Mouse (Mus musculus): Measurements from ENCODE around the gene Apoh. TPM values are rescaled to one million over a fixed set of nuclear protein-coding genes. Genes with fewer than 3 reads are reported as not detected.

Gene Apoh
- total RNA-seq (2021), result under 1 TPM; 0.28 to 0.42 TPM

DNA sequence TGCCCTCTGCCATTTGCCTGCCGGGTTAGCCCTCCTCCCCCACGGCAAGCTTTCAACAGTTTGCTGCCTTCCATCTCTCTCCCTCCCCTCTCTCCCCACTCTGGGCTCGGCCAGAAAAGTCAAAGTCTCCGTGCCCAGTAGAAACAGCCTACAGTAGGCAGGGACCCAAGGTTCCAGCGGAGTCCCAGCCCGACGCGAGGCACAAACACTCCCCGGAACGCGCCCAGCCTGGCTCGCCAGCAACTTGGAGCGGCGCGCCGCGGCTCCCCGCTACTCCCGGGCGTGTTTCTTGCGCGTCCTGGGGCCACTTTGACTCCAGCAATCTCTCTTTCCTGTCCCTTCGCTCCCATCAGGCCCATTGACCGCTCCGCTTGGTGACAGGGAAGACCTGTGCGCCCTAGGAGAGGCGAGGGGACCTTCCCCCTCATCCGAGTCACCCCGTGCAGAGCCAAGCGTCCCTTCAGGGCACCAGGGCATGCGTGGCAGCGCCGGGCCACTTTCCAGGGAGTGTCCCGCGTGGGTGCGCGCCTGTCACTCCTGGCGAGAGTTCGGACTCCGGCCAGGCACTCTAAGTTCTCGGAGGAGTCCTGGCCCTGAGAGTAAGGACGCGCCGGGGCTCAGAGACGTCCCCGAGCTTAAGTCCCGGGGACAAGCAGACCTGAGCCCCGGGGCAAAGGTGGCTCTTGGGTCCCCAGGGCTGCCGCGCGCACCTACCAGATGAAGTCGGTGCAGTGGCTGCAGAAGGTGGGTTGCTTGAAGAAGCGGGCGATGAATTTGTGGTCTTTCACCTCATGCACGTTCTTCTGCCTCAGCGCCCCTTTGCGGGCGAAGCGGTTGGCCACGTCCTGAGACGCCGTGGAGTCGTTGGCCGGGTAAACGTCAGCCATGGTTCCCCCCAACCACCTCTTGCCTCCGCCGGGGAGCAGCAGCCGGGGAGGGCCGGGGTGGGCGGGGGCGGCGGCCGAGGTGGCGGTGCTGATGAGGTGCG, at the start of gene Apoh:
Gene Apoh (plus strand): TSS at position 574 of the 988 bp plus-strand sequence.
- intact Hi-C loops (cut with DNase I), result loop anchor here (5.0 kb wide), 3 partner anchors 76 to 206 kb away; no protein-coding TSS in a partner anchor
- peak; percentile 39 for DNase-seq (ENCODE audit: low spot score)

DNA sequence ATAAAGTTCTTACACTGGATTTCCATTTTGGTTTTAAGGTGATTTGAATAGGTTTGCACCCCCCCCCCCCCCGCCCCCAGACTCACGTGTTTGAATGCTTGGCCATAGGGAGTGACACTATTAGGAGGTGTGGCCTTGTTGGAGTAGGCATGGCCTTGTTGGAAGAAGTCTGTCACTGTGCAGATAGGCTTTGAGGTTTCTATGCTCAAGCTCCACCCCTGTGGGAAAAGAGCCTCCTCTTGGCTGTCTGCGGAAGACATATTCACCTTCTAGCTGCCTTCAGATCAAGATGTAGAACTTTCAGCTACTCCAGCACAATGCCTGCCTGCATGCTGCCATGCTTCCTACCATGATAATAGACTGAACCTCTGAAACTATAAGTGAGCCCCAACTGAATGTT, 49.3 kb upstream of the Apoh start:
- intact Hi-C loops (cut with DNase I), result no loop called here
- no peak for DNase-seq (ENCODE audit: low spot score)

DNA sequence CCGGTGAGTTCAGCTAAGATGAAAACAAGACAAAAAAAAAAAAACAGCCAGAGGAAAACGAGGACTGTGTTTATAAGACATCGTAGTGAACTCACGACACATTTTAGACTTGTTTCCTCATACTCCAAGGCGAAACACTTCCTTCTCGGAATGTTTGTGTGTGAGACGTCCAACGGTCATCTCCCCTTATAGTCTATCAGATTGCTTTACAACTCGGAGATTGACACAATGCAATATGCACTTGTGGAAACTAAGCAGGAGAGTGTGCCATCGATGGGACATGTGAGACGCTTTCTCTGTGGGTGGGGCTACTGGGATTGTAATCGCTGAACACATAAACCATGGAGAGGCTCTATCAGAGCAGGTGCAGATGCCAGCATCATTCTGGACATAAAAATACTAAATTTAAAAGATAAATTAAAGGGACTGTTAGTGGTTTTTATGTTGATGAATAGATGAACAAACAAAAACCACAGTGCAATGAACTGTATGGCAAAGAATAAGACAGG, 48.8 kb upstream of the Apoh start:
- intact Hi-C loops (cut with DNase I), result no loop called here
- no peak for DNase-seq (ENCODE audit: low spot score)

DNA sequence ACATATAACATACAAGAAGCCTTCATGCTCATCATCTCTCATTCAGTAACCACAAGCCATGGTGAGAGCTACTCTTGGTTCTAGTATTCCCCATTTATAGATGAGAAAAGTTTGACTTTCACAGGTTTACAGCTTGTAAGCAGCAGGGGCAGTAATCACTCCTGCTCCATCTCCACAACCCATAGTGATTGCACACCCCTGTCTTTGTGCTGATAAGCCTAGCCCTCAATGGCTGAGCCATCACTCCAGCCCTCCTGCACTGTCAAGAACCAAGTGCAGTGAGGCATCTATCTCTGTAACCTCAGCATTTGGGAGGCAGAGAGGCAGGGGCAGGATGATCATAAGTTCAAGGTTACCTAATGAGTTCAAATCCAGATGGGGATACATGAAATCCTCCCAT, 47.8 kb upstream of the Apoh start:
- no peak for DNase-seq (ENCODE audit: low spot score)
- intact Hi-C loops (cut with DNase I), result no loop called here

DNA sequence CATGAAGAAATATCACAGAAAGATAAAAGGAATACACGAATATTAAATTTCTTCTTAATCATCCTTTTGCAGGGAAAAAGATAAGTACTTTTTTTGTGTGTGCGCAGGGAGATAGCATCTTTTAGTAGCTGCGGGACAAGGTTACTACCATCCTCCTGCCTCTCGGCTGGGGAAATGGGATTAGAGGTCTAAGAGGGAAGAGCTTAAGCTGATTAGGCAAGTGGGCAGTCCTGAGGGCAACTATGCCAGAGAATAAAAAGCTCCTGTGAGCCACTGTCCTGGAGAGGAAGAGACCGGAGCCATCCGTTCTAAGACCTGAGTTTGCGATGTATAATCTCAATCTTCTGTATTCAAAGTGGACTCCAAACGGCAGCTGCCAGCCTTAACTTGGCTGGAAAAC, 45.2 kb upstream of the Apoh start:
- intact Hi-C loops (cut with DNase I), result no loop called here
- DNase-seq (ENCODE audit: low spot score), result no peak

DNA sequence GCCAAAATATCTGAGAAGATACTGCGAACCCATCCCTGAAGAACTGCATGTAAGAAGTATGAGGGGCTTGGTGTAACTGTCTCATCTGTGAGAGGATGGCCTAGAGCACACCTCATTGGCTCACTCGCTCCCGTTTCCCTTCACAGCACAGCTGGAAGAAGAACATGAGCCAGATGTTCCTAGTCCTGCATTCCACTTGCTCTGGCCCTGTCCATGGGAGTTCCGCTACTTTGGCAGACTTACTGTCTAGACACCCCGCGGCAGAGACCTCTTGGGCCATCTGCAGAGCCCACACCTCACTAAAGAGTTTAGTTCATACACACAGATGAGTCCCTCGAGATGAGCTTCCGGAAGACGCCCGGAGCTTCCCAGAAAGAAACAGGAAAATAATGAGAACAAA, 43.2 kb upstream of the Apoh start:
- peak; percentile 26 for DNase-seq (ENCODE audit: low spot score)
- intact Hi-C loops (cut with DNase I), result no loop called here

GRCm38 (mm10) chr11:108300443-108300842, 42.7 kb upstream of the Apoh start:
- no peak for DNase-seq (ENCODE audit: low spot score)
- intact Hi-C loops (cut with DNase I), result no loop called here

- intact Hi-C loops (cut with DNase I), result no loop called here
Observed at GRCm38 (mm10) chr11:108301036-108301435, 42.1 kb upstream of the Apoh start.

DNA sequence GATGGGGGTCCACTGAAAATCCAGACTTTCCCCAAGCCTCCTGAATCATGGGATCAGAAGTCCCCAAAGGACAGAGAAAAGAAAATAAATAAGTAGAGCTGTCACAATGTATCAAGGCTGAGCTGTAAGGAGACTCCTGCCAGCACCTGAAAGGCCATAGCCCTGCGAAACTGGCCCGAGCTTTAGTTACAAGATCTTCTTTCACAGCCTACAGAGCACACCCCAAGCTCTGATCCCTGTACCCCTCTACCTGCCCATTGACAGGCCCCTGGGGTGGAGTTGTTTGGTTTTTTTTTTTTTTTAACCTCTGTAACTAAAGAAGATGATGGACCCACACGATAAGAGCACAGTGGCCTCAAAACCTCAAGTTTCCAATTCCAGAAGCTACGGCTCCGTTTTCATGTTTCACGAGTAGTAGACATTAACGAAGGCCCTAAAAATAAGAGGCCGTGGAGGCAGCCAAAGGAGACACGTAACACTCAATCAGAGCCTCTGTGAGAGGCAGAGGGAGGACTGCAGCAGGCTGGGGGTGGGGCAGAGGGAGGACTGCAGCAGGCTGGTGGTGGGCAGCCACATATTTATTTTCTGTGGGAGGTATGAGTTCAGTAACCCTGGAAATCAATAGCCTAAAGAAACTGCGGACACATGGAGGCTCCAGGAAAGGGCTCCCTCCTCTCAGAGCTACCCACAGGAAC, 41.2 kb upstream of the Apoh start:
- intact Hi-C loops (cut with DNase I), result no loop called here
- DNase-seq (ENCODE audit: low spot score), result no peak

More at GRCm38 (mm10) chr11:108301036-108301435, 42.1 kb upstream of the Apoh start:
- no peak for DNase-seq (ENCODE audit: low spot score)

DNA sequence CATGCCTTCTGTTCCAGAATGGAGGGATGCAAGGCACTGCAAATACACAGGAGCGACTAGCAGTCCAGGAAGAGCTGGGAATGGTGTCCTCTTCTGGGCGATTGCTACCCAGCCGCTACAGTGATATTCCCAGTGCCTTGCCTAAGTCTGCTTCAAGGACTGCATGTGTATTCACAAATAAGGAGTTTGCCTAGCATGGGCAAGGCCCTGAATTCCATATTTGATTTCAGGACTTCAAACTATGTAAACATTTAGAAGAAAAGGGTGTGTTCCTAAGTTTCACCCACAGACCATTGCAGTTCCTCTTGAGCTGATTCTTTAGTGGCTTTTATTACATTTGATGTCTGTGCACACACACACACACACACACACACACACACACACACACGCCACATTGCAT, 39.4 kb upstream of the Apoh start:
- intact Hi-C loops (cut with DNase I), result no loop called here
- DNase-seq (ENCODE audit: low spot score), result no peak

DNA sequence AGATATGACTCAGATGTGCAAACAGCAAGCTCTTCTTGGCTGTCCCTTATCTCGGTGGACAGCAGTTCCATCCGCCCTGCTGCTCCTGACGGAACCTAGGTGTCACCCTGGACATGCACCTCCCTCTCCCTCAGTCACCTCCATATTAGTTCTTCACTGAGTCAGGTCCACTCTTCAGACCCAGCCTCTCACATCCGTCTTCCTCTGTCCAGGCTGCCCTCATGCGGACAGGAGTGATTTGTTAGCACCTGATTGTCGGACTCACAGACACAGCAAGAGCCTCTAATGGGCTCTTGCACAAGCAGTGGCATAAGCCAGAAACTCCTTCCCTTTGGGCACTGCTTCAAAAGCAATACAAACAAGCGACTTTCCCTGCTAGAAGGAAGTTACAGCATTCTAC, 35.9 kb upstream of the Apoh start:
- intact Hi-C loops (cut with DNase I), result no loop called here
- no peak for DNase-seq (ENCODE audit: low spot score)

- no peak for DNase-seq (ENCODE audit: low spot score)
- intact Hi-C loops (cut with DNase I), result no loop called here
Observed at GRCm38 (mm10) chr11:108308253-108308652, 34.9 kb upstream of the Apoh start.

DNA sequence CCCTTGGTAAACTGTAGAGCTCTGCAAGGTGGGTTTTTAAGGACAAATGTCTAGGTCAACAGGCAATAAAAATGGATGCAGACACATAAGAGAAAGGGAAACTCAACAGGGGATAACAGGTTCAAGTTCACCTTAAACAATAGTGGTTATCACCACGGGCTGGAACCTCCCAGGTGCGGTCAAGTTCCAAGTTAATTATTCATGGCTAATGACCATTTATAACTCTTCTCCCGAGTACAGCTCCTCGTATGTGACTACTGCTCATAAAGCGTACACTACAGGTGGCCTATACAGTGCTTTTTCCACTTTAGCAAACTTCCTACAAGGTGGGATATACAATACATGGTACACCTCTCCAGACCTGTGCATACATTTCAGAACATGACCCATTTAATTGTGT, 33.4 kb upstream of the Apoh start:
- no peak for DNase-seq (ENCODE audit: low spot score)
- intact Hi-C loops (cut with DNase I), result no loop called here

- intact Hi-C loops (cut with DNase I), result no loop called here
- no peak for DNase-seq (ENCODE audit: low spot score)
Observed at GRCm38 (mm10) chr11:108311912-108312311, 31.2 kb upstream of the Apoh start.

DNA sequence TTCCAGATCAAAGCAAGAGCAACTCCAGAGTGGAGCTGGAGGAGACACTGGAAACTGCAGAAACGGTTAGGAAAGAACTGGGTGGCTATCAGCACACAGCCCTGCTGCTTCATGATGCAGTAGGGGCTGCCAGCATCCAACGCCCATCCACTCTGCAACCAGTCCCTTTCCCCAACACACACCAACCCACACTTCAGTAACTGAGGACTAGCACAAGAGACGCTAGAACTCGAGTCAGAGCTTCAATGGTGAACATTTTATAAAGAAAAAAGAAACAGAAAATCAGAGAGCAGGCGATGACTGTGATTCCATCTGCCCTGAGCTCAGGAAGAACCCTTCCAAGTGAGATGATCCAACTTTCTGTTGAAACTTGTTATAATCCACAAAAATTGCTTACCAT, 30.6 kb upstream of the Apoh start:
- no peak for DNase-seq (ENCODE audit: low spot score)

DNA sequence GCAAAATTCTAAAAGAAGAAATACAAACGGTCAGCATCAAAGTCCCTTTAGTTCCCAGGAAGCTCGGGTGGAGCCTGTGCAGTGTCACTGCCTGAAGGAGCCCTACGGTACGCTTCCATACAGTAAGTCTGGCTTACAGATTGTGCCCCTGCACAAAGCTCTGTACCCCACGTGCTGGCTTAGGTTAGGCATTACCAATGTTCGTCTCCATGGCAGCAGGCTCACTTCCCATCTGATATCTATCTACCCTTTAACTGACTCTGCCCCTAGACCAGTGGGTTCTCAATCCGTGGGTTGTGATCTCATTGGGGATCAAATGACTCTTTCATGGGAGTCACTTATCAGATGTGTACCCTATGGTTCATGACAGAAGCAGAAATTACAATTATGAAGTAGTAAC, 27.4 kb upstream of the Apoh start:
- no peak for DNase-seq (ENCODE audit: low spot score)
- intact Hi-C loops (cut with DNase I), result no loop called here

More for the DNA sequence above, 30.6 kb upstream of the Apoh start:
- intact Hi-C loops (cut with DNase I), result no loop called here

DNA sequence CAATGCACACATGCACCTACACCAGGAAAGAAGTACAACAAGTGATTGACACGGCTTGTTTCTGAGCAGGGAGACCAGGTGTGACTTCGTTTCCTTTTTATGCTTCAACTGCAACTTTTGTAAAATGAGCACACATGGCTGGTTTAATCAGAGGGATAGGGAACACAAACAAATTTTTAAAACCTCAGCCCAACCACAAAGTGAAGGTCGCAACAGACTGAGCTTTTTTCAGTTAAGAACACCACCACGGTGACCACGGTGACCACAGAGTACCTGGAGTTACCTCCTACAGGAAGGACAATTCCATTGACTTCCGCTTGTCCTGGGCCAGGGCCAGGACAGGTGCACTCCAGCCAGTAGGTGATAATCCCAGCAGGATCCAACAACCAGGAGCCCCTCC, 25.3 kb upstream of the Apoh start:
- no peak for DNase-seq (ENCODE audit: low spot score)
- intact Hi-C loops (cut with DNase I), result no loop called here

- intact Hi-C loops (cut with DNase I), result no loop called here
- DNase-seq (ENCODE audit: low spot score), result no peak
Observed at GRCm38 (mm10) chr11:108319162-108319561, 24.0 kb upstream of the Apoh start.

DNA sequence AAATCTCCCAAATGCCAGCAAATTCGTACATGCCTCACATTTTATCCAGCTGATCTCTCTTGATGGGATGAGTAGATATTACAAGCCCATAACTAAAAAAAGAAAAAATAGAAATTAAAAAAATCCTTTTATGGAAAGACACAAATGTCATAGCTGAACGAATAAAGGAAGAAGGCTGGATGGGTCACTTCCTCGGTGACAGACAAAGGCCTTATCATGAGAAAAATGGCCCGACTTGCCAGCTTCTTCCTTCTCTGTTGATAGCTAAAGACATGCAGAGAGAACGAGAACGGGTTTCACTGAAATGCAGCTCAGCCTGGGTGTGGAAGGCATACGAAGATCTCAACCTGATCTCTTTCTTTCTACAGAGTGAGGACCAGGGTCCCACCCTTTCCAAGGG, 22.6 kb upstream of the Apoh start:
- intact Hi-C loops (cut with DNase I), result no loop called here
- no peak for DNase-seq (ENCODE audit: low spot score)

DNA sequence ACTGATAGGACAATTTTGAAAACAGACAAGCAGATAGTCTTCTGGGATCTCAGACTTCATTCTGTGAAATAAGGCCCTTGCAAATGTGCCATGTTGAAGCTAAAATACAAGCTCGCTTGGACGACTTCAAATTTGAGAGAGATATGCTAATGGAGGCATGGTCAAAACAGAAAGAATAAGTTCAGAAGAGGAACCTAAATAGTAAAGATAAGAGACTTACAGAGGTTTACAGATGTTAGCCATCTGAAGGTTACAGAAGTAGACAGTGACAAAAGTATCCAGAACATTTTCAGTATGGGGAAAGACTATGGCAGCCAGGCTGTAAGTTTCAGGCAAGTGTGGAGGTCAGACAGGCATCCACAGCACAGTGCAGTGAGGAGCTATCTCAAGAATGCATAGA, 21.0 kb upstream of the Apoh start:
- no peak for DNase-seq (ENCODE audit: low spot score)

GRCm38 (mm10) chr11:108325943-108326342, 17.2 kb upstream of the Apoh start:
- intact Hi-C loops (cut with DNase I), result no loop called here

More for the DNA sequence above, 21.0 kb upstream of the Apoh start:
- intact Hi-C loops (cut with DNase I), result no loop called here

More at GRCm38 (mm10) chr11:108325943-108326342, 17.2 kb upstream of the Apoh start:
- no peak for DNase-seq (ENCODE audit: low spot score)

Data from heart, postnatal 25 days (tissue).